Mouse (Mus musculus) cerebellum, adult 2 months (tissue): ENCODE measurements around the gene Prg2.

Experiments
- CTCF ChIP-seq: fragments of 200-500 bp; IDR thresholded peaks from 2 replicates; pipeline ENCODE4 v1.5.1; 2011; ENCODE audit warnings: low read depth, mild to moderate bottlenecking, control low read depth, low read length, moderate library complexity, borderline replicate concordance; ENCODE audit not compliant: insufficient read depth
- POLR2A ChIP-seq: fragments of 200-500 bp; IDR thresholded peaks from 2 replicates; pipeline ENCODE4 v1.6.1; 2011; ENCODE audit warnings: low read length, control low read depth, borderline replicate concordance; ENCODE audit not compliant: insufficient read depth

GRCm38 (mm10) chr2:84933992-84934648, 46.1 kb upstream of the Prg2 start:
- TF ChIP-seq POLR2A (no peak), CTCF (no peak)
